In genomic region chr5:113890874-113891273, GRCm38 (mm10) we compare ENCODE assay signal across 11 mouse cellular contexts. TPM values are rescaled to one million over a fixed set of nuclear protein-coding genes. Genes with fewer than 3 reads are reported as not detected.
DNase-seq lines count a peak whose midpoint lies in the region; ATAC-seq and TF ChIP-seq lines count a peak whose summit lies in the region.
"Had no signal": no experiment of that assay in that cellular context is flagged by ENCODE, and none has a peak within 500 bp of the region (broad histone marks: within the 10 kb centered on the region; RNA-seq: fewer than 3 reads in every experiment).

No protein-coding gene starts in this region.

- intact Hi-C loops in heart, postnatal 14 days (cut with DNase I), result loop anchor here (2.0 kb wide), 1 partner anchor 14 kb away; no protein-coding TSS in a partner anchor

- H3K27ac ChIP-seq in hindbrain, embryonic 11.5 days (ENCODE audit: low read depth, low read length), result no peak overlapping the region
- H3K27ac ChIP-seq in hindbrain, postnatal 0 days, result no peak overlapping the region
- peak overlapping the region; percentile 44; the same call in 1 of the 2 replicates for H3K27ac ChIP-seq in embryonic facial prominence, embryonic 13.5 days
- H3K27ac ChIP-seq: midbrain, embryonic 15.5 days had no signal

- peaks cover 10% of the 10 kb centered on the region for H3K4me1 ChIP-seq in hindbrain, embryonic 11.5 days (replicated peaks; ENCODE audit: control insufficient read depth, insufficient read depth, low read length)
- peaks cover 11% of the 10 kb centered on the region for H3K4me1 ChIP-seq in hindbrain, postnatal 0 days (ENCODE audit: insufficient read depth, low read length)
- H3K4me1 ChIP-seq in embryonic facial prominence, embryonic 13.5 days, result peaks cover 40% of the 10 kb centered on the region

- H3K9ac ChIP-seq in hindbrain, embryonic 11.5 days (ENCODE audit: low read depth, low read length), result no peak overlapping the region
- H3K9ac ChIP-seq in hindbrain, postnatal 0 days (replicated peaks; ENCODE audit: low read length), result no peak overlapping the region
- H3K9ac ChIP-seq in embryonic facial prominence, embryonic 13.5 days, result no peak overlapping the region
- H3K9ac ChIP-seq: midbrain, embryonic 15.5 days had no signal

- no peaks in the 10 kb centered on the region for H3K36me3 ChIP-seq in hindbrain, embryonic 11.5 days (ENCODE audit: control insufficient read depth, insufficient read depth, low read length)
- no peaks in the 10 kb centered on the region for H3K36me3 ChIP-seq in hindbrain, postnatal 0 days (ENCODE audit: insufficient read depth, low read length)
- no peaks in the 10 kb centered on the region for H3K36me3 ChIP-seq in embryonic facial prominence, embryonic 13.5 days
- H3K36me3 ChIP-seq: midbrain, embryonic 15.5 days had no signal

- no peaks in the 10 kb centered on the region for H3K9me3 ChIP-seq in hindbrain, embryonic 11.5 days (ENCODE audit: control insufficient read depth, low read length)
- H3K9me3 ChIP-seq in hindbrain, postnatal 0 days (ENCODE audit: low read length), result no peaks in the 10 kb centered on the region
- H3K9me3 ChIP-seq in embryonic facial prominence, embryonic 13.5 days, result no peaks in the 10 kb centered on the region
- H3K9me3 ChIP-seq: midbrain, embryonic 15.5 days had no signal

- TF ChIP-seq CTCF in hindbrain, postnatal 0 days (IDR thresholded peaks at IDR 0.05; ENCODE audit: low read depth), result no peak

- DNase-seq in hindbrain, embryonic 11.5 days (ENCODE audit: low spot score), result peak; percentile 1
- no peak for DNase-seq in hindbrain, postnatal 0 days (ENCODE audit: low spot score)
- peak; percentile 50 to 63 for DNase-seq in heart, postnatal 14 days
- DNase-seq in kidney, postnatal 36 days, result peak; percentile 64 to 71
- DNase-seq in adrenal gland, adult 2 months, result no peak
- DNase-seq in B cell, adult 2 months, result no peak
- no peak for DNase-seq in Muller cell, postnatal 12 days (ENCODE audit: inconsistent ontology term)
- DNase-seq: adrenal gland, adult 8-10 months; thymus, adult 2 months had no signal

- no peaks in the 10 kb centered on the region for H3K27me3 ChIP-seq in hindbrain, embryonic 11.5 days (ENCODE audit: control insufficient read depth, insufficient read depth, low read length)
- H3K27me3 ChIP-seq in hindbrain, postnatal 0 days (ENCODE audit: insufficient read depth, low read length), result no peaks in the 10 kb centered on the region
- no peaks in the 10 kb centered on the region for H3K27me3 ChIP-seq in embryonic facial prominence, embryonic 13.5 days
- H3K27me3 ChIP-seq: midbrain, embryonic 15.5 days had no signal

- no peak overlapping the region for H3K4me2 ChIP-seq in hindbrain, embryonic 11.5 days (replicated peaks; ENCODE audit: low read depth, low read length)
- H3K4me2 ChIP-seq in hindbrain, postnatal 0 days (ENCODE audit: low read depth, low read length), result no peak overlapping the region
- no peak overlapping the region for H3K4me2 ChIP-seq in embryonic facial prominence, embryonic 13.5 days
- H3K4me2 ChIP-seq: midbrain, embryonic 15.5 days had no signal

- H3K4me3 ChIP-seq in hindbrain, embryonic 11.5 days (ENCODE audit: low read depth, low read length), result no peak overlapping the region
- no peak overlapping the region for H3K4me3 ChIP-seq in hindbrain, postnatal 0 days (ENCODE audit: low read length)
- no peak overlapping the region for H3K4me3 ChIP-seq in embryonic facial prominence, embryonic 13.5 days
- H3K4me3 ChIP-seq: midbrain, embryonic 15.5 days had no signal

- WGBS in hindbrain, embryonic 11.5 days, result 84% methylated on average over 18 of the region's 18 CpGs
- WGBS in hindbrain, postnatal 0 days, result 80% methylated on average over 18 of the region's 18 CpGs
- 68% methylated on average over 18 of the region's 18 CpGs for WGBS in embryonic facial prominence, embryonic 13.5 days

- ATAC-seq in hindbrain, embryonic 11.5 days (ENCODE audit: low FRiP score), result no peak
- no peak for ATAC-seq in hindbrain, postnatal 0 days
- no peak for ATAC-seq in embryonic facial prominence, embryonic 13.5 days (ENCODE audit: insufficient number of reproducible peaks, insufficient read depth, low FRiP score, low TSS enrichment, low read depth)
- ATAC-seq: midbrain, embryonic 15.5 days had no signal

RNA-seq across cellular contexts. Expression of gene Coro1c, which starts 17.7 kb away (rescaled TPM):
- 192 and 230 TPM in 2 replicates for polyA plus RNA-seq in hindbrain, embryonic 11.5 days (2014; fragmentation: Nextera tagmentation; extraction: Ambion mirVana)
- total RNA-seq in hindbrain, postnatal 0 days (2014; rRNA removed), result 151 and 159 TPM in 2 replicates
- 140 and 149 TPM in 2 replicates for polyA plus RNA-seq in hindbrain, postnatal 0 days (2015; fragmentation: Nextera tagmentation; extraction: Ambion mirVana)
- 88.6 and 88.9 TPM in 2 replicates for polyA plus RNA-seq in embryonic facial prominence, embryonic 13.5 days (2015; fragmentation: Nextera tagmentation; extraction: Ambion mirVana)
- total RNA-seq in heart, postnatal 14 days (2021), result 10 to 100 TPM; 41.1 to 51.1 TPM
- 10 to 100 TPM; 43.3 to 75.5 TPM for total RNA-seq in adrenal gland, adult 2 months (2021)
- polyA plus RNA-seq in adrenal gland, adult 2 months (2012; rRNA removed), result 29.1 and 31.3 TPM in 2 replicates

RNA-seq across cellular contexts. Expression of gene Selplg, which starts 58.4 kb away (rescaled TPM):
- polyA plus RNA-seq in hindbrain, embryonic 11.5 days (2014; fragmentation: Nextera tagmentation; extraction: Ambion mirVana), result 0.96 and 1.0 TPM in 2 replicates
- 2.8 and 4.1 TPM in 2 replicates for total RNA-seq in hindbrain, postnatal 0 days (2014; rRNA removed)
- polyA plus RNA-seq in hindbrain, postnatal 0 days (2015; fragmentation: Nextera tagmentation; extraction: Ambion mirVana), result 1.8 and 2.2 TPM in 2 replicates
- 2.2 and 2.3 TPM in 2 replicates for polyA plus RNA-seq in embryonic facial prominence, embryonic 13.5 days (2015; fragmentation: Nextera tagmentation; extraction: Ambion mirVana)
- total RNA-seq in heart, postnatal 14 days (2021), result 1 to 10 TPM; 2.3 to 6.4 TPM
- 1 to 10 TPM; 5.1 to 6.5 TPM for total RNA-seq in adrenal gland, adult 2 months (2021)
- 16.3 and 18.0 TPM in 2 replicates for polyA plus RNA-seq in adrenal gland, adult 2 months (2012; rRNA removed)

Comparison
In these comparisons a context has a peak if more than half of its experiments do, and no peak if none do; other contexts are left out.
1. DNase-seq: peak in hindbrain, embryonic 11.5 days (single experiment), heart, postnatal 14 days (2 of 2) and kidney, postnatal 36 days (2 of 2); none in hindbrain, postnatal 0 days (single experiment), adrenal gland, adult 2 months (single experiment), B cell, adult 2 months (0 of 2) and Muller cell, postnatal 12 days (single experiment).